Mouse (Mus musculus) megakaryocyte-erythroid progenitor cell, adult 5-6 weeks (primary cell): ENCODE results near the gene Dcakd. TPM values are rescaled to one million over a fixed set of nuclear protein-coding genes. Genes with fewer than 3 reads are reported as not detected.

ENCODE experiments used
- ATAC-seq: replicated peaks from 2 replicates; pipeline ENCODE4 v1.8.0; 2016; ENCODE audit warnings: mild to moderate bottlenecking, inconsistent platforms; ENCODE audit not compliant: severe bottlenecking, poor library complexity, low FRiP score, low TSS enrichment
- total RNA-seq, 2 experiments: library from RNA; stranded (forward) in 1 of 2; stranded (reverse) in 1 of 2; fragments of 200-1000, 215-1000 nt in 1 of 2; fragments of >200 nt in 1 of 2; fragmentation: Nextera tagmentation in 1 of 2; gene quantifications; 2 replicates each; pipeline ENCODE4 v1.2.3; 2014 to 2017

The Dcakd gene
- total RNA-seq, 2 experiments from 2014 or later: 9.3 to 24.5 TPM

- no peak for ATAC-seq
These were observed 17.5 kb downstream of the Dcakd start for GRCm38 (mm10) chr11:103010454-103011205.

GRCm38 (mm10) chr11:103009208-103009607 lies 18.9 kb downstream of the Dcakd start:
- ATAC-seq: no peak

GRCm38 (mm10) chr11:103008558-103008957 lies 19.6 kb downstream of the Dcakd start:
- no peak for ATAC-seq

- ATAC-seq: no peak
These were observed 21.2 kb downstream of the Dcakd start for GRCm38 (mm10) chr11:103007001-103007340.

GRCm38 (mm10) chr11:103006286-103007000 lies 21.7 kb downstream of the Dcakd start:
- no peak for ATAC-seq

GRCm38 (mm10) chr11:103005254-103005981 lies 22.7 kb downstream of the Dcakd start:
- no peak for ATAC-seq

- no peak for ATAC-seq
These were observed 23.3 kb downstream of the Dcakd start for GRCm38 (mm10) chr11:103004852-103005251.

- no peak for ATAC-seq
These were observed 24.9 kb downstream of the Dcakd start for GRCm38 (mm10) chr11:103003210-103003609.

GRCm38 (mm10) chr11:103001063-103001462 lies 27.1 kb downstream of the Dcakd start:
- ATAC-seq: no peak

GRCm38 (mm10) chr11:103000111-103000510 lies 28.0 kb downstream of the Dcakd start:
- ATAC-seq: no peak

- no peak for ATAC-seq
These were observed 28.7 kb downstream of the Dcakd start for GRCm38 (mm10) chr11:102999317-102999970.

- peak; percentile 79 for ATAC-seq
These were observed 29.4 kb downstream of the Dcakd start for GRCm38 (mm10) chr11:102998577-102999316.

- no peak for ATAC-seq
These were observed 29.9 kb downstream of the Dcakd start for GRCm38 (mm10) chr11:102998254-102998576.

GRCm38 (mm10) chr11:102996991-102997770 lies 31.0 kb downstream of the Dcakd start:
- ATAC-seq: no peak

- ATAC-seq: no peak
These were observed 31.7 kb downstream of the Dcakd start for GRCm38 (mm10) chr11:102996385-102996784.

GRCm38 (mm10) chr11:102994952-102995351 lies 33.2 kb downstream of the Dcakd start:
- ATAC-seq: no peak

GRCm38 (mm10) chr11:102993420-102994029 lies 34.6 kb downstream of the Dcakd start:
- no peak for ATAC-seq

- peak; percentile 57 for ATAC-seq
These were observed 35.2 kb downstream of the Dcakd start for GRCm38 (mm10) chr11:102992940-102993339.
